Comparison of ENCODE assay signal across 11 mouse cellular contexts in the genomic region with DNA sequence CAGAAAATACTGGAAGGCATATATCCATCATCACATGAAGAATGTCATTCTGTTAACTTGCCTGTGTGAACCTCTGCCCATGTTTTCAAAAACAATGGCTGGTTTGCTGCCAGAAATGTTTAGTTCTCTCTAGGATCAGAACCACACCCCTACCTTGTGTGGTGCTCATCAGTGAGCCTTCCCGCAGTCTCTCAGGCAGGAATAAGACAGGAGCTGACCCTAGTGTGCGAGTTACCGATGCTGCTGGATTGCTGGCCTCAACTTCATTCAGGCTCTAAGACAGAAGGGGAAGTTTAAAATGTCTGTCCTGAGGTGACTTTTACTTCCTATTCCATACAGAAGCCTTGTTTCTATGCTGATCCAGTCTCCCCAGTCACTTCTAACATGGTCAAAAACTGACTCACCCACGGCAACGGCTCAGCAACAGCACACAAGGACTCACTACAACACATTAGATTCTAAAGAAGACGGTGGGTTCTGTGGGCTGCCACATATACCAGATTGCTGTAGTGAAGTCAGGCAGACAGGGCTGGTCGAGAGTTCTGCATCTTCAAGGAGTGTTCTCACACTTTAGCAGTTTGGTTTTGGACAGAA.
DNase-seq lines count a peak whose midpoint lies in the region; ATAC-seq and TF ChIP-seq lines count a peak whose summit lies in the region.
"Had no signal": no experiment of that assay in that cellular context is flagged by ENCODE, and none has a peak within 500 bp of the region (broad histone marks: within the 10 kb centered on the region; RNA-seq: fewer than 3 reads in every experiment).

No protein-coding gene starts in this region.

- H3K36me3 ChIP-seq in liver, postnatal 0 days (replicated peaks; ENCODE audit: insufficient read depth, low read length) = no peaks in the 10 kb centered on the region; the same call in 1 of the 2 replicates
- peaks cover 28% of the 10 kb centered on the region for H3K36me3 ChIP-seq in liver, embryonic 12.5 days
- peaks cover 3 to 45% of the 10 kb centered on the region in 2 experiments; a peak in 3 of 4 replicates for H3K36me3 ChIP-seq in MEL (ENCODE audit: control insufficient read depth in 1 of 2, insufficient read depth in 2 of 2, low read length in 2 of 2)
- H3K36me3 ChIP-seq in neural tube, embryonic 15.5 days = no peaks in the 10 kb centered on the region

- H3K4me2 ChIP-seq in liver, postnatal 0 days (ENCODE audit: low read depth, low read length) = no peak overlapping the region
- H3K4me2 ChIP-seq in liver, embryonic 12.5 days = no peak overlapping the region
- H3K4me2 ChIP-seq in neural tube, embryonic 15.5 days = no peak overlapping the region
- H3K4me2 ChIP-seq: heart, embryonic 11.5 days had no signal

- TF ChIP-seq EP300 in liver, postnatal 0 days (IDR thresholded peaks at IDR 0.05; ENCODE audit: low read depth) = no peak
- TF ChIP-seq EP300 in MEL (IDR thresholded peaks at IDR 0.05; ENCODE audit: low read depth in 1 of 2, low read length in 2 of 2) = 0 out of 4 replicates have a peak, but pooled peaks of 1 of the 2 experiments have one; percentile 7

- TF ChIP-seq POLR2A in MEL (IDR thresholded peaks at IDR 0.05; ENCODE audit: control insufficient read depth in 1 of 2, insufficient read depth in 1 of 2, low read depth in 1 of 2, low read length in 2 of 2, poor library complexity in 1 of 2) = no peak

- no peaks in the 10 kb centered on the region for H3K9me3 ChIP-seq in liver, postnatal 0 days (ENCODE audit: low read length)
- no peaks in the 10 kb centered on the region for H3K9me3 ChIP-seq in liver, embryonic 12.5 days (replicated peaks)
- no peaks in the 10 kb centered on the region for H3K9me3 ChIP-seq in MEL (replicated peaks; ENCODE audit: insufficient read depth, low read length)
- no peaks in the 10 kb centered on the region for H3K9me3 ChIP-seq in neural tube, embryonic 15.5 days (replicated peaks)
- H3K9me3 ChIP-seq: G1E; hindbrain, embryonic 10.5 days had no signal

- TF ChIP-seq RAD21 in MEL (IDR thresholded peaks at IDR 0.05; ENCODE audit: low read depth, low read length) = no peak

- peaks cover 69% of the 10 kb centered on the region for H3K79me2 ChIP-seq in MEL (ENCODE audit: control insufficient read depth, insufficient read depth, low read length, poor library complexity)

- WGBS in liver, postnatal 0 days (ENCODE audit: insufficient replicate concordance) = 55% methylated on average over 7 of the region's 7 CpGs
- WGBS in liver, embryonic 12.5 days (ENCODE audit: insufficient replicate concordance) = 56% methylated on average over 7 of the region's 7 CpGs
- WGBS in neural tube, embryonic 15.5 days = 84% methylated on average over 7 of the region's 7 CpGs

- no peak for TF ChIP-seq CTCF in liver, postnatal 0 days (IDR thresholded peaks at IDR 0.05; ENCODE audit: low read depth)
- no peak for TF ChIP-seq CTCF in MEL (IDR thresholded peaks at IDR 0.05 in 2 of 3, conservative IDR thresholded peaks at IDR 0.05 in 1 of 3; ENCODE audit: control insufficient read depth in 1 of 3, insufficient read depth in 1 of 3, low read depth in 2 of 3, low read length in 3 of 3, poor library complexity in 1 of 3, severe bottlenecking in 1 of 3)

- ATAC-seq in liver, postnatal 0 days = no peak
- no peak for ATAC-seq in liver, embryonic 12.5 days
- ATAC-seq in monocyte, adult 5-6 weeks (replicated peaks; ENCODE audit: insufficient number of reproducible peaks, low FRiP score, low TSS enrichment, poor library complexity, severe bottlenecking) = peak; percentile 57
- ATAC-seq in neural tube, embryonic 15.5 days (ENCODE audit: low FRiP score) = no peak
- ATAC-seq: intestine, embryonic 16.5 days had no signal

- no peaks in the 10 kb centered on the region for H3K27me3 ChIP-seq in liver, postnatal 0 days (ENCODE audit: insufficient read depth, low read length)
- no peaks in the 10 kb centered on the region for H3K27me3 ChIP-seq in liver, embryonic 12.5 days (replicated peaks)
- no peaks in the 10 kb centered on the region for H3K27me3 ChIP-seq in MEL (ENCODE audit: control insufficient read depth in 1 of 2, insufficient read depth in 2 of 2, low read length in 2 of 2)
- H3K27me3 ChIP-seq in neural tube, embryonic 15.5 days (replicated peaks) = no peaks in the 10 kb centered on the region

- H3K4me3 ChIP-seq in liver, postnatal 0 days (ENCODE audit: low read depth, low read length) = no peak overlapping the region
- H3K4me3 ChIP-seq in liver, embryonic 12.5 days = no peak overlapping the region
- no peak overlapping the region for H3K4me3 ChIP-seq in MEL (ENCODE audit: control insufficient read depth in 1 of 2, insufficient read depth in 1 of 2, low read depth in 2 of 2, low read length in 2 of 2)
- H3K4me3 ChIP-seq in neural tube, embryonic 15.5 days (replicated peaks) = no peak overlapping the region
- H3K4me3 ChIP-seq: hindbrain, embryonic 10.5 days had no signal

- H3K27ac ChIP-seq in liver, postnatal 0 days (ENCODE audit: low read depth) = peak overlapping the region; percentile 22; the same call in 1 of the 2 replicates
- no peak overlapping the region for H3K27ac ChIP-seq in liver, embryonic 12.5 days
- H3K27ac ChIP-seq in MEL (ENCODE audit: control insufficient read depth, low read depth, low read length) = no peak overlapping the region
- no peak overlapping the region for H3K27ac ChIP-seq in neural tube, embryonic 15.5 days (replicated peaks)
- H3K27ac ChIP-seq: hindbrain, embryonic 10.5 days had no signal

- H3K9ac ChIP-seq in liver, postnatal 0 days (replicated peaks) = no peak overlapping the region
- H3K9ac ChIP-seq in liver, embryonic 12.5 days = no peak overlapping the region
- no peak overlapping the region for H3K9ac ChIP-seq in MEL (ENCODE audit: control insufficient read depth, low read depth, low read length, poor library complexity, severe bottlenecking)
- no peak overlapping the region for H3K9ac ChIP-seq in neural tube, embryonic 15.5 days (replicated peaks)

- H3K4me1 ChIP-seq in liver, postnatal 0 days (ENCODE audit: insufficient read depth) = peaks cover 33% of the 10 kb centered on the region
- H3K4me1 ChIP-seq in liver, embryonic 12.5 days = peaks cover 83% of the 10 kb centered on the region
- H3K4me1 ChIP-seq in MEL (ENCODE audit: control insufficient read depth in 1 of 2, insufficient read depth in 2 of 2, low read length in 2 of 2) = peaks cover 24 to 35% of the 10 kb centered on the region in 2 experiments
- H3K4me1 ChIP-seq in neural tube, embryonic 15.5 days = peaks cover 19% of the 10 kb centered on the region

- no peak for DNase-seq in liver, postnatal 0 days
- peak; percentile 57 for DNase-seq in MEL (ENCODE audit: low read depth, low spot score)
- peak; percentile 65 for DNase-seq in c-Kit-positive CD71-negative TER-119-negative erythroid progenitor cells, embryonic 14.5 days (ENCODE audit: low read depth)
- no peak for DNase-seq in cerebellum, postnatal 36 days

TF ChIP-seq in MEL, 35 proteins besides CTCF, POLR2A, EP300 and RAD21:
- TF ChIP-seq RCOR1 (IDR thresholded peaks at IDR 0.05; ENCODE audit: low read depth, low read length) (no peak), JUND (IDR thresholded peaks at IDR 0.05; ENCODE audit: low read depth, low read length) (no peak), NELFE (IDR thresholded peaks at IDR 0.05; ENCODE audit: low read depth, low read length) (no peak), MAX (IDR thresholded peaks at IDR 0.05; ENCODE audit: low read length) (no peak), MXI1 (IDR thresholded peaks at IDR 0.05; ENCODE audit: low read depth, low read length) (no peak), TAL1 (IDR thresholded peaks at IDR 0.05; ENCODE audit: low read length) (no peak), POLR2AphosphoS2 (IDR thresholded peaks at IDR 0.05; ENCODE audit: low read length) (no peak), MAFK (IDR thresholded peaks at IDR 0.05; ENCODE audit: borderline replicate concordance, low read depth, low read length) (no peak), NRF1 (IDR thresholded peaks at IDR 0.05; ENCODE audit: insufficient read depth, low read depth, low read length, poor library complexity, severe bottlenecking) (no peak), BHLHE40 (IDR thresholded peaks at IDR 0.05; ENCODE audit: borderline replicate concordance, low read depth, low read length) (no peak), SIN3A (IDR thresholded peaks at IDR 0.05; ENCODE audit: low read length) (no peak), POLR2AphosphoS5 (IDR thresholded peaks at IDR 0.05; ENCODE audit: borderline replicate concordance, low read depth, low read length) (no peak), E2F4 (IDR thresholded peaks at IDR 0.05; ENCODE audit: borderline replicate concordance, low read depth, low read length) (no peak), ELF1 (IDR thresholded peaks at IDR 0.05; ENCODE audit: low read depth, low read length) (no peak), CHD2 (IDR thresholded peaks at IDR 0.05; ENCODE audit: low read length) (no peak), ZC3H11A (IDR thresholded peaks at IDR 0.05; ENCODE audit: low read depth, low read length) (no peak), CHD1 (IDR thresholded peaks at IDR 0.05; ENCODE audit: low read depth, low read length) (no peak), USF2 (IDR thresholded peaks at IDR 0.05; ENCODE audit: borderline replicate concordance in 1 of 2, insufficient read depth in 1 of 2, low read depth in 1 of 2, low read length in 2 of 2) (no peak), KAT2A (conservative IDR thresholded peaks at IDR 0.05; ENCODE audit: low read depth, low read length) (no peak)

Comparison
In these comparisons a context has a peak if more than half of its experiments do, and no peak if none do; other contexts are left out.
1. DNase-seq: peak in MEL (single experiment) and c-Kit-positive CD71-negative TER-119-negative erythroid progenitor cells, embryonic 14.5 days (single experiment); none in liver, postnatal 0 days (single experiment) and cerebellum, postnatal 36 days (0 of 2).